Mouse (Mus musculus): ENCODE measurements at regions not wholly inside any gene's neighbourhood (a gene's known extent, or its start where the extent isn't known, plus 50 kb on each side); places are given as distances from the start of the nearest gene placed in this dataset.
A peak's percentile ranks its signal among the peaks of the same experiment; 100 is the strongest.

DNA sequence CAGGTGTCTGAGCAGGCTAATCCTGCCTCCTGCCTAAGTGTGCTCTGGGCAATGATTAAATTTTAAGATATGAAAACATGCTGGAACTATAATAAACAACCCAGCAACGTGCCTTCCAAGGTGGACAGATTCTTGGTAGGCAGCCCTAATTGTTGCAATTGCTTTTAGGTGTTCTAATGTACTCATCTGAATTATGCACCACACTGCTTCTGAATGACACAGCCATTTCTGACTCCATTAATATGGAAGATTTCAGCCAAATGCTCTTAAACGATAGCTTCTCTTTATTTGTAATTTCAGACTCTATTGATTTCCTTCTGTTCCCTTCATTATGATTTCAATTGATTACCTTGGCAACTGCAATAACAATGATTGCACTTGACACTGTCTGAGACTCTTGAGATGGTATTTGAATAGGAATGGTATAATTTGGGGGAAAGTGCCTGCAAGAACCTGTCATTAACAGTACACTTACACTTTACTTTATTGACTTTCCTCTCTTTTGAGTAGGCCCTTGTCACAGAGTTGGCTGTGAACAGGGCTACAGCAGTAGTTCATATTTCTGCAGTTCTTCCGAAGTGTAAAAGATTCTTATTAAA, 422.8 kb upstream of the Dmac1 start:
- Histone ChIP-seq H3K9me3 (replicated peaks) (no peaks in the 10 kb centered on the region), H3K4me1 (no peaks in the 10 kb centered on the region), H3K36me3 (no peaks in the 10 kb centered on the region), H3K27ac (no peak overlapping the region), H3K4me3 (no peak overlapping the region), H3K27me3 (ENCODE audit: low read depth, poor library complexity, severe bottlenecking) (no peaks in the 10 kb centered on the region)
- 84% methylated on average over 3 of the region's 3 CpGs for WGBS
- DNase-seq (ENCODE audit: low spot score) = no peak

DNA sequence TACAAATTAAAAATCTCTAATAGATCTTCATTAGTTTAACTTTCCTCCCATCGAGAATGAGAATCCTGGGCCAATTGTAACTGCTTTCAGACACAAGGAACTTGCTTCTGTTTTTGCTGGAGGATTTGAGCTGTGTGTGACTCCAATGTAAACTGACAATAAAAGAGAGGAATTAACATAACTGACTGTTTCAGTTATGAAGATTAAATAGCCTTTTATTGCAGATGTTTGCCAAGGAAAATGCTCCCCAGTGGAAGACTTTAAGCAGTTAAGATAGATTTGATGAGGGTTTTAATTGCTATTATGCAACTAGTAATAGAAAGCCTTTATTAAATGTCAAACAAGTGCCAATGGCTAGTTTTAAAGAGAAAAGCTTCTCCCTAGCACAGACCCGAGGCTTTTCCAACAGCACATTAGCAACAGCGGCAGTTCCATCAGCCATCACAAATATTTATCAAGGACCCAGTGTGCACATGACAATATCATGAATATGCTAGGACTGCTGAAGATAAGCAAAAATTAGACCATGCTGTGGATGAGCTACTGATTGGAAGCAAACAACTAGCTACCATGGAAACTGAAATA, 398.6 kb upstream of the Dmac1 start:
- no peak for DNase-seq (ENCODE audit: low spot score)
- Histone ChIP-seq H3K9me3 (replicated peaks) (no peaks in the 10 kb centered on the region), H3K27ac (no peak overlapping the region), H3K4me1 (no peaks in the 10 kb centered on the region), H3K27me3 (ENCODE audit: low read depth, poor library complexity, severe bottlenecking) (no peaks in the 10 kb centered on the region), H3K36me3 (no peaks in the 10 kb centered on the region), H3K4me3 (no peak overlapping the region)
- 84% methylated on average over 3 of the region's 3 CpGs for WGBS

DNA sequence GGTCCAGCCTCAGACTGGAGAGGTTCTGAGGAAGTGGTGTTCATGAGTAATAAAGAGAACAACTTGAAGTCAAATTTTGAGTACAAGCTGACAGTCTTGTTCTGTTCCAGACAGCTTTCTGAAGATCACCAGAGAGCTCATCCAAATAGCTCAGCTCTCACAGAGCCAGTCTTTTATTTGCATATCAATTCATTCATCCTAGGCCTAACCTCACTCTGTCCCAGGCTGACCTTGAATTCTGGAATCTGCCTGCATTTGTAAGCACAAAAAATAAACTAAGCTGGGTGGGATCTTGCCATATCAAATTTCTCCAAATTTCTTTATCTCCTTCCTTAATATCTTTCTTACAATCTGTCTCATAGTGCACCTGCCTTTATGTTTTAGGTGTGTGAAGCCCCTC, 362.9 kb upstream of the Dmac1 start:
- no peak for DNase-seq (ENCODE audit: low spot score)
- H3K36me3 ChIP-seq = no peaks in the 10 kb centered on the region
- no peak overlapping the region for H3K27ac ChIP-seq
- no peaks in the 10 kb centered on the region for H3K27me3 ChIP-seq (ENCODE audit: low read depth, poor library complexity, severe bottlenecking)
- H3K4me1 ChIP-seq = peaks cover 4% of the 10 kb centered on the region; the same call in 1 of the 2 replicates
- H3K9me3 ChIP-seq (replicated peaks) = no peaks in the 10 kb centered on the region
- no peak overlapping the region for H3K4me3 ChIP-seq

DNA sequence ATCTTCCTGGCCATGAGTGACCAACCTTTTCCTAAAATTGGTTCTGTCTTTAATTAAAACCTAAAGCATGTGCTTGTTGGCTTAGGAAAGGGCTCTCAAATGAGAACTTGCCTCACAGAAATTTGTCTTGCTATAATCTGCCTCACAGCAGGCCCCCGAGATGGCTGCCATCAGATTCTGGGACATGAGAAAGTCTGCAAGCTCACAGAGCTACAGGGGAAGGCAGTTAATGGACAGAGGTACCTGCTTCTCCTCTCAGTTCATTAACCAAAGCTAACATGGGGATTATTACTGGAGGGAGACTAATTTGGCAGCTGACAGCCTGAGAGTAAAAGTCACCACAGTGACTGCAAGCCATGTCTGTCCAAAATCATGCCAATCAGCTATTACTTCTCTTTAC, 358.5 kb upstream of the Dmac1 start:
- Histone ChIP-seq H3K27ac (no peak overlapping the region), H3K4me3 (no peak overlapping the region), H3K36me3 (no peaks in the 10 kb centered on the region), H3K4me1 (peaks cover 4% of the 10 kb centered on the region; the same call in 1 of the 2 replicates), H3K9me3 (replicated peaks) (no peaks in the 10 kb centered on the region), H3K27me3 (ENCODE audit: low read depth, poor library complexity, severe bottlenecking) (no peaks in the 10 kb centered on the region)
- DNase-seq (ENCODE audit: low spot score) = peak; percentile 32
- WGBS = 36% methylated on average over 1 of the region's 1 CpGs

DNA sequence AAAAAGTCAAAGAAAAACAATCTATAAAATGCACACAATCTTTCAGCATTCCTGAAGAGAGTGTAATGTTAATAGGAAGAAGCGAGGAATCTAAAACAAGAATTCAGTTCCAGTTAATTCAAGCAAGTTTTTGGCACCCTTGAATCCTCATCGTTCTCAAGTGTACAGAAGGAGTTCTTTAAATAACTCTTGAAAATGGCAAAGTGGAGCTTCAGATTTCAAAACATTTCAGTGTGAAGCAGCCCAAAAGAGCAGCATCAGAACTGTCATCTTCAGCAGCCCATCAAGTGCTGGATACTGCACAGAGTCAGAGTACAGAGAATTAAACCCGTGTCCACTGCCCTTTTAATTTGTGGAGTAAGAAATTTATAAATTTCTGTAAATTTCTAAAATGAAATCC, 311.8 kb upstream of the Dmac1 start:
- 89% methylated on average over 3 of the region's 3 CpGs for WGBS
- no peaks in the 10 kb centered on the region for H3K36me3 ChIP-seq
- no peak overlapping the region for H3K27ac ChIP-seq
- H3K4me3 ChIP-seq = no peak overlapping the region
- no peaks in the 10 kb centered on the region for H3K9me3 ChIP-seq (replicated peaks)
- H3K4me1 ChIP-seq = no peaks in the 10 kb centered on the region
- no peaks in the 10 kb centered on the region for H3K27me3 ChIP-seq (ENCODE audit: low read depth, poor library complexity, severe bottlenecking)
- no peak for DNase-seq (ENCODE audit: low spot score)

DNA sequence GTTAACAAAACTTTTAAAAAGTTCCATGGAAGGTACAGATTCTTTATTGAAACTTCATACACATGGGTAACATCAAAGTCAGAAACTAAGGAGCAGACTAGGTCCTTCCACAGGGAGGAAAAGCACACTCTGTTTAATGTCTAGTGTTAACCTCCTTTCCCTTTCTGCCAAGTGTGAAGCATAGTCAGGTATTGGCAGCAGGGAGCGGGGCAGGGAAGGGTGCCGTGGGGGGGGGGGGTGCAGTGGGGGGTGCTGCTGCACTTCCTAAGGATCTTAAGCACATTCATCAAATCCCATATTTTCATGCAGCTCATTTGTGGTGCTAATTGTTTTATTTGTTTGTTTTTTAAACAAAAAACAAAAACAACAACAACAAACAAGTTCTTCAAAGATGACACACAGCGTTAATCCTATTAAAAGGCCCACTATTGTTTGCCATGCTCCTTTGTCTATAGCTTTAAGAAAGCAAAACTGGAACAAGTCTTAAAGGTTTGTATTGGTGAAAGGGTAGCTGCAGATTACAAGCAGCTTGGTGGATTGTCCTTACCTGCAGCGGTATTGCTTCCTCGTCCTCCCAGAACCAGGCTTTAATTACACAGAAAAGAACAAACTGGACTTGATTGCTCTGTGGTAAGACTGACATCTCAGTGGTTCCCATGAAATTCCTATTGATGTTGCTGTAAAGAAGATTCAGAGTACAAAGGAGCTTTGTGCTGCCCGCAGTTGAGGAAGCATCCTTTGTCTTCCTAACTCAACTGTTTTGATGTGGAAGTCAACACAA, 310.2 kb upstream of the Dmac1 start:
- DNase-seq (ENCODE audit: low spot score) = no peak
- Histone ChIP-seq H3K27me3 (ENCODE audit: low read depth, poor library complexity, severe bottlenecking) (no peaks in the 10 kb centered on the region), H3K36me3 (no peaks in the 10 kb centered on the region), H3K9me3 (replicated peaks) (no peaks in the 10 kb centered on the region), H3K27ac (no peak overlapping the region), H3K4me3 (no peak overlapping the region), H3K4me1 (peaks cover 3% of the 10 kb centered on the region)
- WGBS = 69% methylated on average over 6 of the region's 6 CpGs

DNA sequence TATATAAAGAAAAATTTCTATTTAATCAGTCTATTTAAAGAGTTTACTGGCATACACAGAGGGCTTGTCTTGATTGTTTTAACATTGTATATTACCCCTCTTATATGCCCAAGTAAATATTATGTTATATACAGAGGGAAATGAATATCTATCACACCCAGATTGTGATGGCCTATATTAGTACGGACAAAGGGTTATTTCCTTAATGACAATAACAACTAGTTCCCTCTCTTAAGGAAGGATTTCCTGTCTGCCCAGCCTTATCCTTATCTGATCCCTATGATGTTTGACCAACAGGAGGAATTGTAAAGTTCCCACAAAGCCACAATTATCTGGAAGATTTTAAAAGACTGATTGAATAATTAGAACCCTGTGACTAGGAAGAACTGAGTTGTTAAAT, 301.8 kb upstream of the Dmac1 start:
- WGBS = 88% methylated on average over 1 of the region's 1 CpGs
- peaks cover 3% of the 10 kb centered on the region for H3K4me1 ChIP-seq
- no peak for DNase-seq (ENCODE audit: low spot score)
- H3K27me3 ChIP-seq (ENCODE audit: low read depth, poor library complexity, severe bottlenecking) = no peaks in the 10 kb centered on the region
- no peaks in the 10 kb centered on the region for H3K36me3 ChIP-seq
- H3K9me3 ChIP-seq (replicated peaks) = no peaks in the 10 kb centered on the region
- no peak overlapping the region for H3K27ac ChIP-seq
- H3K4me3 ChIP-seq = no peak overlapping the region

DNA sequence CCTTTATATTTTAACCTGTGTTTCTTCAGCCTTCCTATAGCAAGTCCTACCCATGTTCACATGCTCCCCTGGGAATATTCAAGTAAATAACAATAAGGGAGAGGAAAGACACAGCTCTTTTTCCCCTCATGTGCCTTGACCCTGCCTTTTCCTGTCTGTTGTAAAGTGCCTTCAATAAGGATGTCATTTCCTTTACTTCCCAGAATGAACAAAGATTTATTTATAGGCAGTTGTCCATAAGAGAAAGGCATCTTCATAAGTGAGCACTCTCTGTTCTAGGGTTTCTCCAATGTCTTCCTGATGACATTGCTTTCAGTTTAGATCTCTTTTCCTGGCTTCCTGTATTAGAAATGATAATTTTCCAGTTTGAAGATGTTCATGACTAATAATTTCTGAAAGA, 294.5 kb upstream of the Dmac1 start:
- Histone ChIP-seq H3K4me1 (no peaks in the 10 kb centered on the region), H3K9me3 (replicated peaks) (no peaks in the 10 kb centered on the region), H3K4me3 (no peak overlapping the region), H3K27me3 (ENCODE audit: low read depth, poor library complexity, severe bottlenecking) (no peaks in the 10 kb centered on the region), H3K27ac (no peak overlapping the region), H3K36me3 (no peaks in the 10 kb centered on the region)
- DNase-seq (ENCODE audit: low spot score) = no peak

DNA sequence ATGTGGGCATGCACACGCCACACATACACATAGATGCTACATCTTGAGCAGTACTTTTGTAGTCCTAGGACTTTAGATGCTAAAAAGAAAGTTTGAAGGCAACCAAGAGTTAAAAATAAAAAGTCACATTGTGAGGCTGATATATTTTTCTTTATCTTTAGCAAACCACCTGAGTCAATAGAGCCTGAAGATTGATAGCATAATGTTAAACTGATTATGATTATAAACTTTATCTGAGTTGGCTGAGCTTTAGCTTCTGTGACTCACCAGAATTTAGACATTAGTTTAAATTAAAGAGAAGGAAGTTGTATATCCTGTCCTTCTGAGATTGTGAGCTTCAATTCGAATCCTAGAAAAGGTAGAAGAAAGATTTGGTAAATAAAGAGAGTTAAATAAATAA, 289.5 kb upstream of the Dmac1 start:
- DNase-seq (ENCODE audit: low spot score) = no peak
- Histone ChIP-seq H3K4me3 (no peak overlapping the region), H3K4me1 (no peaks in the 10 kb centered on the region)

DNA sequence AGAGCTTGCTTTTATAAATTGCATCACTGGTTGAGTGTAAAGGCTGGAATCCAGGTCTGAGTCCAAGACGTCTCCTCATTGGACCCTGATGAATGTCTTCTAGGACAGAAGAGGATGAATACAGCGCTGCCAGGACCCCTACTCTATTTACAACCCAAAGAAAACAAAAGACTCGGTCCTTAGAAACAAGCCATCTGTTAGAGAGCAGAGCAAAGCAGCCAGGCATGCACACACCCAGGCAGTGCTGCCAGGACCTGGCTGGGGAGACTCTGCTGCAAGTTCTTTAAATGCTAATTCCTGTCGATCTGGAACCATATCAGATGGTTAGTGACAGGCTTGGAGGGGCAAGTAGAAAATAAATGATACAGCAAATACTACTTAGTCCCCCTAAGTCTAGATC, 284.4 kb upstream of the Dmac1 start:
- H3K27me3 ChIP-seq (ENCODE audit: low read depth, poor library complexity, severe bottlenecking) = no peaks in the 10 kb centered on the region
- no peak overlapping the region for H3K27ac ChIP-seq
- no peaks in the 10 kb centered on the region for H3K9me3 ChIP-seq (replicated peaks)
- H3K4me1 ChIP-seq = no peaks in the 10 kb centered on the region
- no peak for DNase-seq (ENCODE audit: low spot score)
- 28% methylated on average over 4 of the region's 4 CpGs for WGBS
- H3K36me3 ChIP-seq = no peaks in the 10 kb centered on the region
- H3K4me3 ChIP-seq = no peak overlapping the region

More for the DNA sequence above, 289.5 kb upstream of the Dmac1 start:
- 85% methylated on average over 2 of the region's 2 CpGs for whole genome bisulfite sequencing
- H3K36me3 ChIP-seq = no peaks in the 10 kb centered on the region
- H3K27ac ChIP-seq = no peak overlapping the region
- no peaks in the 10 kb centered on the region for H3K9me3 ChIP-seq (replicated peaks)
- no peaks in the 10 kb centered on the region for H3K27me3 ChIP-seq (ENCODE audit: low read depth, poor library complexity, severe bottlenecking)

DNA sequence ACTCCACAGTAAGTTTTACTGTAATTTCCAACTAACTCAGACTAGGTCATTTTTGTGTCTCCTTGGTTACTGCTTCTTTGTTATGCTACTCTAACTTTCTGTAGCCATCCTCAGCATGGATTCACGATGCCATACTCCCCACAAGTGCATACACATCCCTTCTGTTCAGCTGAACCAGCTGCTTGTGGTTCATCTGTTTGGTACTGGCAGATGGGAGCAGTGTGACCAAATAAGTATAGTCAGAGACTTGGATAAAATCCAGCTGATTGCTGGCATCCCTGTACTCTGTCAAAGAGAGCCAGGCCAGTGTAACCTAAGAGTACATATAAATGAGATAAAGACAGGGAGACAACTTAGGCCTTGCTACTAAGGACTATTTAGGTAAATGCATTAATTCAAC, 283.7 kb upstream of the Dmac1 start:
- Histone ChIP-seq H3K4me3 (no peak overlapping the region), H3K36me3 (no peaks in the 10 kb centered on the region), H3K27me3 (ENCODE audit: low read depth, poor library complexity, severe bottlenecking) (no peaks in the 10 kb centered on the region), H3K27ac (no peak overlapping the region), H3K9me3 (replicated peaks) (no peaks in the 10 kb centered on the region), H3K4me1 (no peaks in the 10 kb centered on the region)
- WGBS = 76% methylated on average over 1 of the region's 1 CpGs
- DNase-seq (ENCODE audit: low spot score) = no peak

DNA sequence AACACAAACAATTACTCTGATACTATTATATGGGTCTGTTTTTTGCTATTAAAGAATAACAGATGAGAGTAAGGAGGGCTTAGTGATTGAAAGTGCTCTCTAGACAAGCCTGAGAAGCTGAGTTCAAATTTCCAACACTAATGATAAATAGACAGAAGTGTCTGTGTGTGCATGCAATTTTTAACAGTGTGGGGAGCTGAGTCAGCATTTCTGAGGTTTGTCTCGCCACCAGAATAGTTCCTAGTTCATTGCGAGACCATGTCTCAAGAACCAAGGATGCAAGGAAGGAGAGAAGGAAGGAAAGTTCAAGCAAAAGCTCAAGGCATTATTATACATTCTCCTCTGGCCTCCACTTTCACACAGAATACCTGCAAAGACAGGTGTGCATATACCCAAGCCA, 259.7 kb upstream of the Dmac1 start:
- WGBS = 94% methylated on average over 2 of the region's 2 CpGs
- no peaks in the 10 kb centered on the region for H3K4me1 ChIP-seq
- H3K9me3 ChIP-seq (replicated peaks) = no peaks in the 10 kb centered on the region
- no peak overlapping the region for H3K4me3 ChIP-seq
- no peak overlapping the region for H3K27ac ChIP-seq
- no peak for DNase-seq (ENCODE audit: low spot score)
- no peaks in the 10 kb centered on the region for H3K27me3 ChIP-seq (ENCODE audit: low read depth, poor library complexity, severe bottlenecking)
- no peaks in the 10 kb centered on the region for H3K36me3 ChIP-seq

DNA sequence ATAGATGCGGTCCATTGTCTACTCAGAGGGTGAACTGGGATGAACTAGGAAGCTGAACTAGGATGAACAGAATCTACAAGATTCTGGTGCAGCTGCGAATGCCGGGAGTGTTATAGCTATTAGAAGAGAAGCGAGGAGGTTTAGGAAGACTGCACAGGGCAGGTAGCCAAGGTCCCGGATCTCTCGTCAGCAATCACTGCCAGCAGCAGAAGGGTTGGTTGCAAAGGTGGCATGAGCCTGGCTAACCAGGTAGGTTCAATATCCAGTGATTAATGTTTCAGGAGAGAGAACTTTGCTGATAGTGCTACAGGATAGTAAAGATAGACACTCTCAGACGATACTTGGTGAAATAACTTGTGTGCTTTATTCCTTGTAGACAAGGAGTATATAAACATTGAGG, 257.0 kb upstream of the Dmac1 start:
- H3K9me3 ChIP-seq (replicated peaks) = no peaks in the 10 kb centered on the region
- 94% methylated on average over 7 of the region's 7 CpGs for WGBS
- no peaks in the 10 kb centered on the region for H3K36me3 ChIP-seq
- no peaks in the 10 kb centered on the region for H3K4me1 ChIP-seq
- H3K27ac ChIP-seq = no peak overlapping the region
- no peaks in the 10 kb centered on the region for H3K27me3 ChIP-seq (ENCODE audit: low read depth, poor library complexity, severe bottlenecking)
- DNase-seq (ENCODE audit: low spot score) = no peak
- H3K4me3 ChIP-seq = no peak overlapping the region
